Mouse (Mus musculus) hindbrain, embryonic 15.5 days (tissue): ENCODE data around the gene Atp7a. TPM values are rescaled to one million over a fixed set of nuclear protein-coding genes. Genes with fewer than 3 reads are reported as not detected.

Experiments used
- ATAC-seq: fragments of 200-750 bp; cut with Nextera tagmentation; 2 replicates; pipeline ENCODE4 v1.8.0; 2017; ENCODE audit warnings: low read depth, moderate number of reproducible peaks, moderate TSS enrichment; ENCODE audit not compliant: low FRiP score
- H3K27ac ChIP-seq: fragments of 300-500 bp; sonication (generic); replicated peaks from 2 replicates; pipeline ENCODE4 v1.5.1; 2015; ENCODE audit warnings: mild to moderate bottlenecking, inconsistent platforms
- H3K27me3 ChIP-seq: fragments of 300-500 bp; sonication (generic); 2 replicates; pipeline ENCODE4 v1.6.1; 2015; ENCODE audit warnings: control low read depth, inconsistent platforms
- H3K36me3 ChIP-seq: fragments of 300-500 bp; sonication (generic); 2 replicates; pipeline ENCODE4 v1.6.1; 2015; ENCODE audit warnings: control low read depth, inconsistent platforms
- H3K4me1 ChIP-seq: fragments of 300-500 bp; sonication (generic); replicated peaks from 2 replicates; pipeline ENCODE4 v1.6.1; 2015; ENCODE audit warnings: control low read depth, inconsistent platforms
- H3K4me2 ChIP-seq: fragments of 300-500 bp; sonication (generic); 2 replicates; pipeline ENCODE4 v1.6.1; 2015; ENCODE audit warnings: moderate library complexity, mild to moderate bottlenecking, inconsistent platforms
- H3K4me3 ChIP-seq: fragments of 300-500 bp; sonication (generic); 2 replicates; pipeline ENCODE4 v1.5.1; 2015; ENCODE audit warnings: mild to moderate bottlenecking, inconsistent platforms
- H3K9ac ChIP-seq: fragments of 300-500 bp; sonication (generic); 2 replicates; pipeline ENCODE4 v1.6.1; 2015; ENCODE audit warnings: inconsistent platforms
- H3K9me3 ChIP-seq: fragments of 300-500 bp; sonication (generic); 2 replicates; pipeline ENCODE4 v1.6.1; 2016; ENCODE audit warnings: control low read depth, inconsistent platforms
- WGBS: fragments of 180-500 bp; shearing (Covaris S2); methylation state at CpG from one replicate; pipeline ENCODE4 v1.1.7; 2015; 5-methylcytosine and 5-hydroxymethylcytosine counted together
- polyA plus RNA-seq: library from polyadenylated mRNA; unstranded; fragments of >200 nt; fragmentation: Nextera tagmentation; extraction: Ambion mirVana; gene quantifications from 2 replicates; pipeline ENCODE4 v1.2.1, GENCODE M21; 2015

Gene Atp7a
- polyA plus RNA-seq, 1 experiment from 2014 or later: 12.5 TPM

- Histone ChIP-seq H3K9ac (no peak within 1 kb of the TSS), H3K4me2 (no peak within 1 kb of the TSS), H3K4me3 (no peak within 1 kb of the TSS), H3K27ac (no peak within 1 kb of the TSS), H3K4me1 (no peaks in the 10 kb centered on the region), H3K36me3 (no peaks in the 10 kb centered on the region), H3K27me3 (no peaks in the 10 kb centered on the region), H3K9me3 (no peaks in the 10 kb centered on the region)
- ATAC-seq: no peak
- 86% methylated on average over 6 of the region's 6 CpGs for WGBS
These were observed 115.9 kb downstream of the Atp7a start, which contains the start of gene Tlr13 for GRCm38 (mm10) chrX:106142936-106143335. Gene Tlr13, plus strand, starts transcription at chrX:106143204.

GRCm38 (mm10) chrX:106148185-106148584, 121.1 kb downstream of the Atp7a start:
- Histone ChIP-seq H3K4me2 (no peak overlapping the region), H3K9me3 (no peaks in the 10 kb centered on the region), H3K4me3 (no peak overlapping the region), H3K27ac (no peak overlapping the region), H3K36me3 (no peaks in the 10 kb centered on the region), H3K27me3 (no peaks in the 10 kb centered on the region), H3K4me1 (no peaks in the 10 kb centered on the region), H3K9ac (no peak overlapping the region)
- no peak for ATAC-seq
- 86% methylated on average over 1 of the region's 1 CpGs for WGBS

- H3K4me3 ChIP-seq: no peak overlapping the region
- H3K27ac ChIP-seq: no peak overlapping the region
- no peak for ATAC-seq
These were observed 122.4 kb downstream of the Atp7a start for GRCm38 (mm10) chrX:106149460-106149859.

DNA sequence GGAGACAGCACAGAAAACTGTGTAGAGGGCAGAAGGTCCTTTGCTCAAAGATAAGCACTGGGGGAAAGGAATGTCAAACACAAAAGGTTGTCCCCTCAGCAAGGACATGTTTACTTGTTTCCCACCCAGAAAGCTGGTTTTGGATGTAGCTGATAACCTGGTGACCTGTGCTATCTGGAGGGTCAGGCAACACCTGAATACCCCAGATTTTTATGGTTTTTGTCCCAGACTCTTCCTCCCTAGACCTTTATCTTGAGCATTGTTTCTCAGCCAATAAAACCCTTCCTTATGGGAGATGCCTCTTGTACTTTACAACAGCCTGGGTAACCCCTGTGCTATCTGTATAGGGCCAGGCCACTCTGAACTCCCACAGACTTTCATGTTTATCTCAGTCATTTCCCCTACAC, 127.1 kb downstream of the Atp7a start:
- no peak for ATAC-seq
- Histone ChIP-seq H3K27me3 (no peaks in the 10 kb centered on the region), H3K4me1 (no peaks in the 10 kb centered on the region), H3K4me3 (no peak overlapping the region), H3K27ac (no peak overlapping the region), H3K36me3 (no peaks in the 10 kb centered on the region), H3K9ac (no peak overlapping the region), H3K4me2 (no peak overlapping the region), H3K9me3 (no peaks in the 10 kb centered on the region)

More at GRCm38 (mm10) chrX:106149460-106149859, 122.4 kb downstream of the Atp7a start:
- Histone ChIP-seq H3K27me3 (no peaks in the 10 kb centered on the region), H3K36me3 (no peaks in the 10 kb centered on the region), H3K4me2 (no peak overlapping the region), H3K9me3 (no peaks in the 10 kb centered on the region), H3K4me1 (no peaks in the 10 kb centered on the region), H3K9ac (no peak overlapping the region)
- 84% methylated on average over 3 of the region's 3 CpGs for WGBS

GRCm38 (mm10) chrX:106155892-106156291, 128.8 kb downstream of the Atp7a start:
- H3K4me3 ChIP-seq: no peak overlapping the region
- no peak for ATAC-seq
- H3K9me3 ChIP-seq: no peaks in the 10 kb centered on the region
- WGBS: 87% methylated on average over 4 of the region's 4 CpGs
- H3K27me3 ChIP-seq: no peaks in the 10 kb centered on the region
- no peak overlapping the region for H3K9ac ChIP-seq
- H3K4me2 ChIP-seq: no peak overlapping the region
- no peaks in the 10 kb centered on the region for H3K36me3 ChIP-seq
- H3K27ac ChIP-seq: no peak overlapping the region
- no peaks in the 10 kb centered on the region for H3K4me1 ChIP-seq

DNA sequence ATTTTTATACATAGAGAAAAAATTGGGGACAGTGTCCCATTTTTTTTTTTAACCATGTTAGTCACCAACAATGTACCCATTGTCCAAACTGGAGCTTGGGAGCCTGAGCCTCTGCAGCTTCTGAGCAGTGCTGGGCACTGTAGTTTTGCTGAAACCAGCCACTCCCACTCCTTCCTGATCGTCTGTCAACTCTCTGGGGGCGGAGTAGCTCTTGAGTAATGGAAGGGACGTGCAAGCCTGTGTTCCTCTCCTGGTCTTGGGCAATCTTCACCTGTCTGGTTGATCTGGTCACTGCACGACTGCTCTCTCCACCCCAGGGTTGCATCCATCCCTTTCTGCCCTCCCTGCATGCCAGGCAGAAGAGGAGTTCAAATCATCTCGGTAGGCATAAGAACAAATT, 136.9 kb downstream of the Atp7a start:
- Histone ChIP-seq H3K4me1 (no peaks in the 10 kb centered on the region), H3K9ac (no peak overlapping the region), H3K36me3 (no peaks in the 10 kb centered on the region), H3K27ac (no peak overlapping the region), H3K4me2 (no peak overlapping the region), H3K27me3 (no peaks in the 10 kb centered on the region), H3K9me3 (no peaks in the 10 kb centered on the region), H3K4me3 (no peak overlapping the region)
- 65% methylated on average over 5 of the region's 5 CpGs for WGBS
- ATAC-seq: no peak

DNA sequence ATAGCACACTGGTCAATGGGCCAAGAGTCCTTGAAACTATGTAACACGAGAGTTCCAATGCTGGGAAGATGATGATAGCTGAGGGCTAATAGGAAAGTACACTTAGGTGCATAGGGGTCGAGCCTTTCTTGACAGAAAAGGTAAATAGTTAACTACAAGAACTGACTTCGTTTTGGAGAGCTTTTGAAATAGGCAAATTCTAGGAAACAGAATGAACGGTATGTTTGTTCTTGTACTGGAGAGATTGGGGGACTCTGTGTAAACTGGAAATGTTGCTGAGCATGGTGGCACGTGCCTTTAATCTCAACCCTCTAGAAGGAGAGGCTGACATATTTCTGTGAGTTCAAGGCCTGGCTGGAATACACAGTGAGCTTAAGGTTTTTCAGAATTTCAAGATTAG, 137.5 kb downstream of the Atp7a start:
- no peaks in the 10 kb centered on the region for H3K27me3 ChIP-seq
- ATAC-seq: no peak
- 78% methylated on average over 5 of the region's 5 CpGs for WGBS

GRCm38 (mm10) chrX:106165089-106165488, 138.0 kb downstream of the Atp7a start:
- H3K27ac ChIP-seq: no peak overlapping the region
- no peaks in the 10 kb centered on the region for H3K27me3 ChIP-seq
- no peaks in the 10 kb centered on the region for H3K9me3 ChIP-seq
- no peak for ATAC-seq
- no peak overlapping the region for H3K4me3 ChIP-seq
- no peak overlapping the region for H3K9ac ChIP-seq
- no peaks in the 10 kb centered on the region for H3K4me1 ChIP-seq
- no peaks in the 10 kb centered on the region for H3K36me3 ChIP-seq
- WGBS: 72% methylated on average over 1 of the region's 1 CpGs
- no peak overlapping the region for H3K4me2 ChIP-seq

More for the DNA sequence above, 137.5 kb downstream of the Atp7a start:
- no peaks in the 10 kb centered on the region for H3K36me3 ChIP-seq
- no peak overlapping the region for H3K4me2 ChIP-seq
- no peak overlapping the region for H3K27ac ChIP-seq
- no peak overlapping the region for H3K9ac ChIP-seq
- no peaks in the 10 kb centered on the region for H3K9me3 ChIP-seq
- H3K4me1 ChIP-seq: no peaks in the 10 kb centered on the region
- no peak overlapping the region for H3K4me3 ChIP-seq

DNA sequence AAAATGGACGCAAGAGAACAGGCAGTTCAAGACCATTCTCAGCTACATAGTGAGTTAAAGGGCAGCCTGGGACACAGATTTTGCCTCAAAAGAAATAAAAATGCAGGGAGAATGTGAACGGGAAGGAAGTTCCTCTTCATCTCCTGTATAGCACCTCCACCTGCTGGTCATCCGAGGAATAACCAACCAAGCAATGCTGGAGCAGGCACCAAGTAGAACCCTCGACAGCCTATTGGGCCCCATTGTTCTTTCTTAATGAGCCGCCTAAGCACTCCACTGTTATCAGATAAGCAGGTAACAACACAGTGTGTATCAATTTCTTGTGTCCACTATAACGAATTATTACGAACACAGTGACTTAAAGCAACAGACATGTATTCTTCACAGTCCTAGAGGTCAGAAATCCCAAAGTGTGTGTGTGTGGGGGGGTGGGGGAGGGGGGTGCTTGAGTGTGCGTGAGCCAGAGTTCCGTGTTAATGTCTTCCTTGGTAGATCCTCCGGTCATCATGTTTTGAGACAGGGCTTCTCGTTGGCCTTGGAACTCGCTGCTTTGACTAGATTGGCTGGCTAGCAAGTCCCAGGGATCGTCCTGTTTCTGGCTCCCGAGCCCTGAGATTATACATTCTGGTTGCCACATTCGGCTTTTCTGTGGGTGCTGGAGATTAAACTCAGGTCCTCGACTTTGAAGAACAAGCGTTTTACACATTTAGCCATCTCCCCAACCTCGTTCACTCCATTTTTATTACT, 144.2 kb downstream of the Atp7a start:
- Histone ChIP-seq H3K4me2 (peak overlapping the region; percentile 52), H3K27me3 (no peaks in the 10 kb centered on the region), H3K27ac (no peak overlapping the region), H3K4me1 (no peaks in the 10 kb centered on the region), H3K4me3 (peak overlapping the region; percentile 31), H3K36me3 (no peaks in the 10 kb centered on the region), H3K9me3 (no peaks in the 10 kb centered on the region), H3K9ac (no peak overlapping the region)
- WGBS: 21% methylated on average over 18 of the region's 18 CpGs
- ATAC-seq: peak; percentile 92

DNA sequence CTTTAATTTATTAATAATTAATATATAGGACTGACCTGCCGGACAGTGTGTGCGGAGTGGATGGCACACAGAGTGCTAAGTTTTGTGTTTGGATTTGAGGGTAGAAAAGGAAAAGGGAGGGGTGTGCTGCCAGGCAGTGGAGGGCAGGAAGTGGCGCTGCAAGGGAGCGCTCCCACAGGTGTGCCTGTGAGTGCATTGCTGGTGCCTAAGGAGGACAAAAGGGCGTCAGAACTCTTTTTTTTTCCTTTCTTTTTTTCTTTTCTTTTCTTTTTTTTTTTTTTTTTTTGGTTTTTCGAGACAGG, 144.7 kb downstream of the Atp7a start:
- Histone ChIP-seq H3K9me3 (no peaks in the 10 kb centered on the region), H3K4me2 (peak overlapping the region; percentile 52), H3K27ac (no peak overlapping the region), H3K9ac (no peak overlapping the region), H3K4me3 (peak overlapping the region; percentile 31; the same call in 1 of the 2 replicates), H3K27me3 (no peaks in the 10 kb centered on the region), H3K36me3 (no peaks in the 10 kb centered on the region), H3K4me1 (no peaks in the 10 kb centered on the region)
- 72% methylated on average over 5 of the region's 6 CpGs for WGBS
- ATAC-seq: 0 out of 2 replicates have a peak, but pooled peaks have one; percentile 23

Other genes with a start within 250 kb of the Atp7a start
- 218 and 230 TPM in 2 replicates for gene Atrx, start 97.9 kb upstream of the Atp7a start, polyA plus RNA-seq
- 22.4 and 23.6 TPM in 2 replicates for gene Magt1, start 15.4 kb upstream of the Atp7a start, polyA plus RNA-seq
- gene Cox7b, start 11.6 kb upstream of the Atp7a start, polyA plus RNA-seq: 401 and 490 TPM in 2 replicates
- gene Tlr13, start 115.9 kb downstream of the Atp7a start, polyA plus RNA-seq: 0.23 and 0.43 TPM in 2 replicates
- 269 and 275 TPM in 2 replicates for gene Pgk1, start 159.8 kb downstream of the Atp7a start, polyA plus RNA-seq
- 17.3 and 17.7 TPM in 2 replicates for gene Taf9b, start 193.9 kb downstream of the Atp7a start, polyA plus RNA-seq
- not detected in 2 replicates for gene Fnd3c2, start 228.1 kb downstream of the Atp7a start, polyA plus RNA-seq